Mouse (Mus musculus): ENCODE measurements around the gene Ttbk1. TPM values are rescaled to one million over a fixed set of nuclear protein-coding genes. Genes with fewer than 3 reads are reported as not detected.

Ttbk1 gene
- polyA plus RNA-seq, 1 experiment from 2014 or later: 0.06 TPM

GRCm38 (mm10) chr17:46394631-46395030 is 92.8 kb downstream of the Ttbk1 start:
- no peaks in the 10 kb centered on the region for H3K27me3 ChIP-seq
- H3K4me3 ChIP-seq: no peak overlapping the region
- H3K27ac ChIP-seq: no peak overlapping the region
- WGBS: 73% methylated on average over 1 of the region's 1 CpGs
- no peak overlapping the region for H3K4me2 ChIP-seq
- no peak for ATAC-seq (ENCODE audit: insufficient number of reproducible peaks, low FRiP score, low TSS enrichment, low read depth)
- H3K4me1 ChIP-seq: no peaks in the 10 kb centered on the region
- H3K9me3 ChIP-seq: no peaks in the 10 kb centered on the region
- H3K9ac ChIP-seq: no peak overlapping the region
- peaks cover 46% of the 10 kb centered on the region for H3K36me3 ChIP-seq

- H3K36me3 ChIP-seq: peaks cover 46% of the 10 kb centered on the region
- H3K9me3 ChIP-seq: no peaks in the 10 kb centered on the region
- no peaks in the 10 kb centered on the region for H3K27me3 ChIP-seq
- no peak for ATAC-seq (ENCODE audit: insufficient number of reproducible peaks, low FRiP score, low TSS enrichment, low read depth)
- H3K9ac ChIP-seq: no peak overlapping the region
- H3K4me3 ChIP-seq: no peak overlapping the region
- H3K27ac ChIP-seq: no peak overlapping the region
- 41% methylated on average over 2 of the region's 2 CpGs for WGBS
- H3K4me2 ChIP-seq: no peak overlapping the region
- no peaks in the 10 kb centered on the region for H3K4me1 ChIP-seq
Measured at GRCm38 (mm10) chr17:46393012-46393411, 94.5 kb downstream of the Ttbk1 start.

Other genes with a start within 250 kb of the Ttbk1 start
- gene Polr1c, start 239.6 kb downstream of the Ttbk1 start, polyA plus RNA-seq (2015; fragmentation: Nextera tagmentation; extraction: Ambion mirVana): 75.4 and 76.5 TPM in 2 replicates
- gene Yipf3, start 239.6 kb downstream of the Ttbk1 start, polyA plus RNA-seq (2015; fragmentation: Nextera tagmentation; extraction: Ambion mirVana): 133 and 162 TPM in 2 replicates
- 1.3 and 1.4 TPM in 2 replicates for gene Lrrc73, start 234.1 kb downstream of the Ttbk1 start, polyA plus RNA-seq (2015; fragmentation: Nextera tagmentation; extraction: Ambion mirVana)
- 50.9 and 58.6 TPM in 2 replicates for gene Tjap1, start 204.6 kb downstream of the Ttbk1 start, polyA plus RNA-seq (2015; fragmentation: Nextera tagmentation; extraction: Ambion mirVana)
- 14.5 and 15.2 TPM in 2 replicates for gene Dlk2, start 190.3 kb downstream of the Ttbk1 start, polyA plus RNA-seq (2015; fragmentation: Nextera tagmentation; extraction: Ambion mirVana)
- 5.9 and 6.3 TPM in 2 replicates for gene Abcc10, start 159.3 kb downstream of the Ttbk1 start, polyA plus RNA-seq (2015; fragmentation: Nextera tagmentation; extraction: Ambion mirVana)
- 7.2 and 11.9 TPM in 2 replicates for gene Zfp318, start 103.9 kb downstream of the Ttbk1 start, polyA plus RNA-seq (2015; fragmentation: Nextera tagmentation; extraction: Ambion mirVana)
- gene Crip3, start 58.7 kb downstream of the Ttbk1 start, polyA plus RNA-seq (2015; fragmentation: Nextera tagmentation; extraction: Ambion mirVana): 1.8 and 2.0 TPM in 2 replicates
- gene Slc22a7, start 49.2 kb downstream of the Ttbk1 start, polyA plus RNA-seq (2015; fragmentation: Nextera tagmentation; extraction: Ambion mirVana): not detected in 2 replicates
- 29.3 and 33.8 TPM in 2 replicates for gene Dnph1, start 9.0 kb upstream of the Ttbk1 start, polyA plus RNA-seq (2015; fragmentation: Nextera tagmentation; extraction: Ambion mirVana)
- gene Cul9, start 58.7 kb upstream of the Ttbk1 start, polyA plus RNA-seq (2015; fragmentation: Nextera tagmentation; extraction: Ambion mirVana): 5.2 and 7.5 TPM in 2 replicates
- gene Srf, start 68.5 kb upstream of the Ttbk1 start, polyA plus RNA-seq (2015; fragmentation: Nextera tagmentation; extraction: Ambion mirVana): 6.4 and 7.1 TPM in 2 replicates
- 122 and 123 TPM in 2 replicates for gene Ptk7, start 141.8 kb upstream of the Ttbk1 start, polyA plus RNA-seq (2015; fragmentation: Nextera tagmentation; extraction: Ambion mirVana)
- 20.5 and 22.3 TPM in 2 replicates for gene Klc4, start 158.3 kb upstream of the Ttbk1 start, polyA plus RNA-seq (2015; fragmentation: Nextera tagmentation; extraction: Ambion mirVana)
- gene Mrpl2, start 158.6 kb upstream of the Ttbk1 start, polyA plus RNA-seq (2015; fragmentation: Nextera tagmentation; extraction: Ambion mirVana): 88.4 and 91.3 TPM in 2 replicates
- 53.4 and 63.3 TPM in 2 replicates for gene Cul7, start 162.7 kb upstream of the Ttbk1 start, polyA plus RNA-seq (2015; fragmentation: Nextera tagmentation; extraction: Ambion mirVana)
- 64.6 and 66.9 TPM in 2 replicates for gene Rrp36, start 186.7 kb upstream of the Ttbk1 start, polyA plus RNA-seq (2015; fragmentation: Nextera tagmentation; extraction: Ambion mirVana)
- 141 and 146 TPM in 2 replicates for gene Mea1, start 191.1 kb upstream of the Ttbk1 start, polyA plus RNA-seq (2015; fragmentation: Nextera tagmentation; extraction: Ambion mirVana)
- 132 and 156 TPM in 2 replicates for gene Klhdc3, start 193.2 kb upstream of the Ttbk1 start, polyA plus RNA-seq (2015; fragmentation: Nextera tagmentation; extraction: Ambion mirVana)
- 82.6 and 86.7 TPM in 2 replicates for gene Ppp2r5d, start 217.4 kb upstream of the Ttbk1 start, polyA plus RNA-seq (2015; fragmentation: Nextera tagmentation; extraction: Ambion mirVana)
- gene Pex6, start 223.8 kb upstream of the Ttbk1 start, polyA plus RNA-seq (2015; fragmentation: Nextera tagmentation; extraction: Ambion mirVana): 22.4 and 29.4 TPM in 2 replicates
- 1.5 and 2.5 TPM in 2 replicates for gene Gnmt, start 241.5 kb upstream of the Ttbk1 start, polyA plus RNA-seq (2015; fragmentation: Nextera tagmentation; extraction: Ambion mirVana)

Data from limb, embryonic 15.5 days (tissue).